Mouse (Mus musculus) forebrain, postnatal 0 days (tissue): ENCODE data around the gene Rsrc1. TPM values are rescaled to one million over a fixed set of nuclear protein-coding genes. Genes with fewer than 3 reads are reported as not detected.
A peak's percentile ranks its signal among the peaks of the same experiment; 100 is the strongest.
"Not testable (repeated sequence)": the region's sequence is repeated elsewhere in the genome, so short reads cannot be mapped to it uniquely, and the experiment has no call there.

Source experiments
- ATAC-seq: fragments of 200-750 bp; cut with Nextera tagmentation; 2 replicates; pipeline ENCODE4 v1.8.0; 2017; ENCODE audit warnings: mild to moderate bottlenecking, moderate library complexity
- DNase-seq: peaks from one replicate; pipeline ENCODE4 v3.0.0-alpha.2; 2015
- H3K27ac ChIP-seq: fragments of 300-500 bp; sonication (generic); 2 replicates; pipeline ENCODE4 v1.5.1; 2014; ENCODE audit warnings: low read depth, mild to moderate bottlenecking, antibody characterized with exemption, low read length, moderate library complexity, mixed read lengths
- H3K27me3 ChIP-seq: fragments of 300-500 bp; sonication (generic); 2 replicates; pipeline ENCODE4 v1.6.1; 2014; ENCODE audit warnings: mild to moderate bottlenecking, low read length, mixed read lengths; ENCODE audit not compliant: insufficient read depth
- H3K36me3 ChIP-seq: fragments of 300-500 bp; sonication (generic); 2 replicates; pipeline ENCODE4 v1.6.1; 2014; ENCODE audit warnings: mild to moderate bottlenecking, moderate library complexity; ENCODE audit not compliant: insufficient read depth
- H3K4me1 ChIP-seq: fragments of 300-500 bp; sonication (generic); 2 replicates; pipeline ENCODE4 v1.6.1; 2014; ENCODE audit warnings: antibody characterized with exemption; ENCODE audit not compliant: insufficient read depth
- H3K4me2 ChIP-seq: fragments of 300-500 bp; sonication (generic); 2 replicates; pipeline ENCODE4 v1.6.1; 2014; ENCODE audit warnings: low read depth, mild to moderate bottlenecking, moderate library complexity
- H3K4me3 ChIP-seq: fragments of 300-500 bp; sonication (generic); 2 replicates; pipeline ENCODE4 v1.5.1; 2014; ENCODE audit warnings: low read depth, low read length, mixed read lengths
- H3K9ac ChIP-seq: fragments of 300-500 bp; sonication (generic); 2 replicates; pipeline ENCODE4 v1.6.1; 2014; ENCODE audit warnings: mild to moderate bottlenecking
- H3K9me3 ChIP-seq: fragments of 300-500 bp; sonication (generic); 2 replicates; pipeline ENCODE4 v1.6.1; 2016; ENCODE audit warnings: low read length
- CTCF ChIP-seq: sonication (generic); IDR thresholded peaks from 2 replicates; pipeline ENCODE4 v1.5.1; 2016; ENCODE audit warnings: antibody characterized with exemption, control low read depth, low read depth
- WGBS: fragments of 180-500 bp; shearing (Covaris S2); extraction: QIAGEN DNeasy Blood & Tissue Kit; methylation state at CpG from one replicate; pipeline ENCODE4 v1.1.7; 2014; 5-methylcytosine and 5-hydroxymethylcytosine counted together
- polyA plus RNA-seq: library from polyadenylated mRNA; unstranded; fragments of >200 nt; fragmentation: Nextera tagmentation; extraction: Ambion mirVana; gene quantifications from 2 replicates; pipeline ENCODE4 v1.2.1, GENCODE M21; 2015
- total RNA-seq: library from RNA; depleted of rRNA; stranded (reverse); fragments of >200 nt; gene quantifications from 2 replicates; pipeline ENCODE4 v1.2.3, GENCODE M21; 2014

Gene Rsrc1
- total and polyA plus RNA-seq, 2 experiments from 2014 or later, result 25.9 to 33.6 TPM

GRCm38 (mm10) chr3:67147246-67147645 is 166.1 kb downstream of the Rsrc1 start:
- Histone ChIP-seq H3K4me1 (no peaks in the 10 kb centered on the region), H3K27ac (0 out of 2 replicates have a peak overlapping the region, but pooled peaks have one; percentile 41), H3K27me3 (no peaks in the 10 kb centered on the region), H3K9ac (no peak overlapping the region), H3K36me3 (no peaks in the 10 kb centered on the region), H3K4me3 (no peak overlapping the region), H3K4me2 (no peak overlapping the region), H3K9me3 (no peaks in the 10 kb centered on the region)
- ATAC-seq (peak; percentile 34; the same call in 1 of the 2 replicates), DNase-seq (peak; percentile 26)
- no peak for TF ChIP-seq CTCF
- WGBS, result 12% methylated on average over 3 of the region's 3 CpGs

DNA sequence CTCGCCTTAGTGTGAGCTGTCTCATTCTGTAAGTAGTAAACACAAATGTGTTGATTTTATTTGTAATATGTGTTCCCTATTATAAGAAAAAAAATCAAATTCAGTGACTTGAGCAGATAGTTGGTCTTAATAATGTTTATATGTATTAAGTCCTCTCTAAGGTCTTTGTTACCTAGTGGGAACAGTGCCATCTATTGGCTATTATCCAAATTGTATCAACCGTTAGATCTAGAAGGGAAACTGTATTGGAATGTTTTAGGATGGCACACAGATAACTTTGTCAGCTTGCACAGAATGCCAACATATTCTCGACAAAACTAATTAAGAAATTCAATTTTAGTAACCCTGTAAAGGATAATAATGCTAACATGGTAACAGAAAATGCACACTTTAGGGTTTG is 216.0 kb downstream of the Rsrc1 start:
- no peaks in the 10 kb centered on the region for H3K9me3 ChIP-seq
- H3K36me3 ChIP-seq, result no peaks in the 10 kb centered on the region
- ATAC-seq (no peak), DNase-seq (no peak)
- no peak overlapping the region for H3K27ac ChIP-seq
- H3K27me3 ChIP-seq, result no peaks in the 10 kb centered on the region
- H3K4me2 ChIP-seq, result no peak overlapping the region
- H3K9ac ChIP-seq, result no peak overlapping the region
- H3K4me3 ChIP-seq, result no peak overlapping the region
- TF ChIP-seq CTCF, result peak; percentile 12; the same call in 1 of the 2 replicates
- WGBS, result 35% methylated on average over 3 of the region's 3 CpGs
- H3K4me1 ChIP-seq, result no peaks in the 10 kb centered on the region

DNA sequence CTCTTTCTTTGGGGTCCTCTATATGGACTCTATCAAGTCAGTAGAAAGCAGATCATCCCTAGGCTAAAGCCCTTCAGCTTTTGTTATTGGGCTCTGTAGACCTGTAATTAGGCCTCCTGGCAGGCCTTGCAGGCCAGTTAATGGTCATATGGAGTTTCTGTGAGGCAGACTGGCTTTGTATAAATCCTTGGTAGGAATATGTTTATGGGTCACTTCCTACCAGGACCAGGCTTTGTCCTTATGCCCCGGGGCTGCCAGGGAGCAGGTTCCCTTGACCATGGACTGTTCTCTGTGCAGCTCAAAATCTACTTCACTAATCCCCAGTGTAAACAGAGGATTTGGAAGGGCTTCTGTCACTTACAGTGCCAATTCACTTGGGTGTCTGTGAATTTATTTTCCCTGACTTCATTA is 231.9 kb downstream of the Rsrc1 start:
- TF ChIP-seq CTCF, result no peak
- no peaks in the 10 kb centered on the region for H3K36me3 ChIP-seq
- H3K4me3 ChIP-seq, result no peak overlapping the region
- ATAC-seq (no peak), DNase-seq (no peak)
- no peaks in the 10 kb centered on the region for H3K4me1 ChIP-seq
- no peaks in the 10 kb centered on the region for H3K9me3 ChIP-seq
- no peak overlapping the region for H3K4me2 ChIP-seq
- no peak overlapping the region for H3K9ac ChIP-seq
- 12% methylated on average over 1 of the region's 1 CpGs for WGBS
- H3K27ac ChIP-seq, result no peak overlapping the region
- no peaks in the 10 kb centered on the region for H3K27me3 ChIP-seq

DNA sequence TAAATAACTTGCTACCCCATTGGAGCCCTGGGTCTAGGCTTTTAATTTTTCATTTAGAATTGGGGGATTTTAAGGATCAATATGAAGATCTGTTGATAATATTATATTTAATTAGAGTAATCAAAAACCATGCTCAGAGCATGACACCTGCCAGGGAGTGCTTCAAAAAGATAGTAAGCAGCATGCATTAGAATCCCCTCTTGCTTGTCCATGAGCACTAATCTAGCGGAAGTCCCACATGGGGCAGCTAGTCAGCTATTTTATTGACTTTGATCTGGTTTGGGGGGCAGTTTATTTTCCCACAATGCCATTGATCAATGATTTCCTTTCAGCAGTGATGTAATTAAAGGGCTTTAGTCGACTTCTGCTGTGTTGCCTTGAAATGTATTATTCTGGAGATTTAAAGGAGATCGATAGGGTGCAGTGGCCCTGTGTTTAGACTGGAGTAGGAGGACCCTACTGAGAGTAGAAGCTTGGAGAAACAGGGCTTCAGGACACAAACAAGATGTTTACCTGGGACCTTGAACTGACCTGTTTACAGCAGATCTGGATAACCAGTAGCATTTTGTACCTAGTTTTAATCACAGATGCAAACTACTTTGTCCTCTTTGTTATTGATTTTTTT is 251.5 kb downstream of the Rsrc1 start:
- no peak for DNase-seq
- no peaks in the 10 kb centered on the region for H3K4me1 ChIP-seq
- no peaks in the 10 kb centered on the region for H3K27me3 ChIP-seq
- no peak overlapping the region for H3K4me2 ChIP-seq
- H3K9me3 ChIP-seq, result no peaks in the 10 kb centered on the region
- ATAC-seq, result no peak
- H3K36me3 ChIP-seq, result no peaks in the 10 kb centered on the region
- H3K9ac ChIP-seq, result no peak overlapping the region
- WGBS, result 30% methylated on average over 3 of the region's 3 CpGs
- no peak overlapping the region for H3K4me3 ChIP-seq
- no peak overlapping the region for H3K27ac ChIP-seq
- no peak for TF ChIP-seq CTCF

GRCm38 (mm10) chr3:67242451-67242850 is 261.3 kb downstream of the Rsrc1 start:
- not testable (repeated sequence) for H3K9me3 ChIP-seq, H3K36me3 ChIP-seq, H3K4me3 ChIP-seq, DNase-seq, ATAC-seq, H3K27me3 ChIP-seq, H3K4me1 ChIP-seq, H3K4me2 ChIP-seq, H3K27ac ChIP-seq, H3K9ac ChIP-seq
- 89% methylated on average over 10 of the region's 10 CpGs for WGBS

DNA sequence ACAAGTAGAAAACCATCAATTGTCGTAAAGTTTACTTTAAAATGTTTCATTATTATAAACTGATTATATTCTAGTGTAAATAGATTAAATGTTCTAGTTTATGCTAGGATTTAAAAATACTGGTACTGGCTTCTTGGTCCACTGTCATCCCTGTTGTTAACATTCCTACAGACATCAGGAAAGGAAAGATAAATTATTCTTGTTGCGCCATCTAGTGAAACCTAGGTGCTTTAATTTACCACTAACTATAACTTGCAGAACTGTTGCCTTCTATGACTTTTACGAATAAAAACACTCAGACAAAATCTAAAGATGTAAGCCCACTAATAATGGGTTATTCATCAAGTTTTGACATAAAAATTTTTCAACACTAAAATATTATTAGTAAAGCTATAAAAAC is 286.3 kb downstream of the Rsrc1 start:
- H3K27me3 ChIP-seq, result no peaks in the 10 kb centered on the region
- H3K4me2 ChIP-seq, result no peak overlapping the region
- H3K36me3 ChIP-seq, result no peaks in the 10 kb centered on the region
- 66% methylated on average over 3 of the region's 3 CpGs for WGBS
- H3K4me3 ChIP-seq, result no peak overlapping the region
- H3K9ac ChIP-seq, result no peak overlapping the region
- DNase-seq, result peak; percentile 41
- ATAC-seq, result no peak
- TF ChIP-seq CTCF, result peak; percentile 56
- no peaks in the 10 kb centered on the region for H3K4me1 ChIP-seq
- H3K27ac ChIP-seq, result no peak overlapping the region
- no peaks in the 10 kb centered on the region for H3K9me3 ChIP-seq

DNA sequence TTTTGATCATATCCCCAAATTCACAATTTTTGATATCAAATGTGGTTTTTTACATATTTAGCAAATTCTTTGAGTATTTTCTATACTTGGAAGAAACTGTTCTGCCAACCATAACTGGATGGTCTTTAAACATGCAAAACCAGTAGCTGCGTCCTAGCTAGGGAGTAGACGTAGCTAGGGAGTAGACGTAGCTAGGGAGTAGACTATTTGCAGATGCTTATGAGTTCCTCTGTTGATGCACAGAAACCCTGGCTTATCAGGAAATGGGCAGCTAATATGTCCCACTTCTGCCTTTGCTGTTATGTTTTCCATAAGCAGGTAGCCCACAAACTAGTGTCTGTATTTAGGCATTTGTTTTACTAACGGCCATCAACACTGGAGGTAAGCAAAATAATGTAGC is 298.6 kb downstream of the Rsrc1 start:
- H3K9me3 ChIP-seq, result no peaks in the 10 kb centered on the region
- H3K27ac ChIP-seq, result no peak overlapping the region
- no peak for TF ChIP-seq CTCF

GRCm38 (mm10) chr3:67280247-67280646 is 299.1 kb downstream of the Rsrc1 start:
- DNase-seq (no peak), ATAC-seq (no peak)
- Histone ChIP-seq H3K27me3 (no peaks in the 10 kb centered on the region), H3K4me3 (no peak overlapping the region), H3K27ac (no peak overlapping the region), H3K4me1 (no peaks in the 10 kb centered on the region), H3K4me2 (no peak overlapping the region), H3K36me3 (no peaks in the 10 kb centered on the region), H3K9me3 (no peaks in the 10 kb centered on the region), H3K9ac (no peak overlapping the region)
- 83% methylated on average over 3 of the region's 3 CpGs for WGBS
- no peak for TF ChIP-seq CTCF

More for the DNA sequence above, 298.6 kb downstream of the Rsrc1 start:
- no peak for ATAC-seq
- Histone ChIP-seq H3K4me2 (no peak overlapping the region), H3K27me3 (no peaks in the 10 kb centered on the region), H3K4me3 (no peak overlapping the region), H3K36me3 (no peaks in the 10 kb centered on the region), H3K9ac (no peak overlapping the region), H3K4me1 (no peaks in the 10 kb centered on the region)
- no peak for DNase-seq
- WGBS, result 88% methylated on average over 4 of the region's 4 CpGs
